Mouse (Mus musculus) monocyte, adult 2 months (primary cell): ENCODE measurements around the gene Pex5l.

Experiments used
- DNase-seq, 2 experiments: peaks; one replicate each; pipeline ENCODE4 v3.0.0; 2022; ENCODE audit warnings: low spot score in 2 of 2, low read depth in 1 of 2

The Pex5l gene

GRCm38 (mm10) chr3:33142901-33143461 lies at the start of gene Pex5l:
Gene Pex5l, minus strand, starts transcription at chr3:33143247.
- DNase-seq: no peak

- DNase-seq: no peak
Observed at GRCm38 (mm10) chr3:33165186-33165585, 22.1 kb upstream of the Pex5l start.

GRCm38 (mm10) chr3:33163821-33164220 lies 20.8 kb upstream of the Pex5l start:
- DNase-seq: no peak

- no peak for DNase-seq
Observed at GRCm38 (mm10) chr3:33143592-33143991, 545 bp upstream of the Pex5l start.

GRCm38 (mm10) chr3:33142398-33142797 lies 649 bp downstream of the Pex5l start:
- no peak for DNase-seq

- DNase-seq: no peak
Observed at GRCm38 (mm10) chr3:33129944-33130343, 13.1 kb downstream of the Pex5l start.

- no peak for DNase-seq
Observed at GRCm38 (mm10) chr3:33124796-33125195, 18.3 kb downstream of the Pex5l start.

GRCm38 (mm10) chr3:33105785-33106184 lies 37.3 kb downstream of the Pex5l start:
- DNase-seq: no peak

- no peak for DNase-seq
Observed at GRCm38 (mm10) chr3:33103501-33103900, 39.5 kb downstream of the Pex5l start.

GRCm38 (mm10) chr3:33098550-33099295 lies 44.3 kb downstream of the Pex5l start:
- DNase-seq: no peak

- no peak for DNase-seq
Observed at GRCm38 (mm10) chr3:33093646-33094045, 49.4 kb downstream of the Pex5l start.

GRCm38 (mm10) chr3:33090001-33090400 lies 53.0 kb downstream of the Pex5l start:
- no peak for DNase-seq

- no peak for DNase-seq
Observed at GRCm38 (mm10) chr3:33089470-33089869, 53.6 kb downstream of the Pex5l start.

- DNase-seq: no peak
Observed at GRCm38 (mm10) chr3:33088276-33088675, 54.8 kb downstream of the Pex5l start.

- DNase-seq: no peak
Observed at GRCm38 (mm10) chr3:33082806-33083338, 60.2 kb downstream of the Pex5l start.

- no peak for DNase-seq
Observed at GRCm38 (mm10) chr3:33081793-33082192, 61.3 kb downstream of the Pex5l start.

- no peak for DNase-seq
Observed at GRCm38 (mm10) chr3:33079658-33080057, 63.4 kb downstream of the Pex5l start.

- no peak for DNase-seq
Observed at GRCm38 (mm10) chr3:33079171-33079570, 63.9 kb downstream of the Pex5l start.

- DNase-seq: no peak
Observed at GRCm38 (mm10) chr3:33075696-33076095, 67.4 kb downstream of the Pex5l start.

GRCm38 (mm10) chr3:33074266-33074981 lies 68.6 kb downstream of the Pex5l start:
- no peak for DNase-seq

- DNase-seq: no peak
Observed at GRCm38 (mm10) chr3:33073905-33074265, 69.2 kb downstream of the Pex5l start.

- no peak for DNase-seq
Observed at GRCm38 (mm10) chr3:33070771-33071170, 72.3 kb downstream of the Pex5l start.
